In the genomic region with DNA sequence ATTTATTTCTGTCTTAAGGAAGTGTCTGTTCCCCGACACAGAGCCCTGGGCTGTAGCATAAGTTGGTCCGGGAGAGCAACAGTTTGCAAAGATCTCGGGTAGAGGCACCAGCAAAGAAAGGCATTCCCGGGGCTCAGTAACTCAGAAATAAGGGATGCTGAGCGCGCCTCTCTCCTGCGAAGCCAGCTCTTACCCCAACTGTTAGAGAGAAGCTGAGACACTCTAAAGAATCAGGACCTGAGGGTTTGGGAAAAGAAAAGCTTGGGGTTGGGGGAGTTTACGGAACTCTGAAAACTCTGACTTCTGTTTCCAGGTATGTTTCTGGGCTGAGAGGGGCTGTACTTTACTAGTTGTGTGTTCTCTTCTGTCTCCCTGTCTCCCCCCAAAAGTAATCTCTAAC, we compare ENCODE assay signal across 10 mouse cellular contexts. TPM values are rescaled to one million over a fixed set of nuclear protein-coding genes. Genes with fewer than 3 reads are reported as not detected.
A peak's percentile ranks its signal among the peaks of the same experiment; 100 is the strongest.
DNase-seq lines count a peak whose midpoint lies in the region; ATAC-seq and TF ChIP-seq lines count a peak whose summit lies in the region.
"Had no signal": no experiment of that assay in that cellular context is flagged by ENCODE, and none has a peak within 500 bp of the region (broad histone marks: within the 10 kb centered on the region; RNA-seq: fewer than 3 reads in every experiment).

No protein-coding gene starts in this region.

- H3K4me2 ChIP-seq in heart, embryonic 13.5 days, result peak overlapping the region; percentile 85
- H3K4me2 ChIP-seq in heart, postnatal 0 days (ENCODE audit: low read depth, low read length), result peak overlapping the region; percentile 68
- H3K4me2 ChIP-seq in midbrain, embryonic 12.5 days (replicated peaks), result peak overlapping the region; percentile 11; the same call in 1 of the 2 replicates

- no peaks in the 10 kb centered on the region for H3K9me3 ChIP-seq in heart, embryonic 13.5 days
- H3K9me3 ChIP-seq in heart, postnatal 0 days (replicated peaks; ENCODE audit: control insufficient read depth, low read length), result no peaks in the 10 kb centered on the region
- 0 out of 2 replicates have a peak, but pooled peaks cover 2% of the 10 kb centered on the region for H3K9me3 ChIP-seq in midbrain, embryonic 12.5 days

- no peaks in the 10 kb centered on the region for H3K36me3 ChIP-seq in heart, embryonic 13.5 days
- no peaks in the 10 kb centered on the region for H3K36me3 ChIP-seq in heart, postnatal 0 days (replicated peaks; ENCODE audit: control insufficient read depth, insufficient read depth, low read length)
- no peaks in the 10 kb centered on the region for H3K36me3 ChIP-seq in midbrain, embryonic 12.5 days

- peak overlapping the region; percentile 54 for H3K4me3 ChIP-seq in heart, embryonic 13.5 days
- peak overlapping the region; percentile 60 for H3K4me3 ChIP-seq in brown adipose tissue, adult 24 weeks (ENCODE audit: insufficient read depth, low read depth, low read length)
- peak overlapping the region; percentile 50 for H3K4me3 ChIP-seq in heart, postnatal 0 days (ENCODE audit: low read depth, low read length)
- peak overlapping the region; percentile 51; the same call in 1 of the 2 replicates for H3K4me3 ChIP-seq in midbrain, embryonic 12.5 days

- no peak for ATAC-seq in heart, embryonic 13.5 days (ENCODE audit: extremely low read depth, insufficient number of reproducible peaks, low FRiP score, low TSS enrichment)
- no peak for ATAC-seq in heart, postnatal 0 days (ENCODE audit: insufficient read depth, low read depth)
- ATAC-seq in midbrain, embryonic 12.5 days (ENCODE audit: low FRiP score, low read depth), result no peak

- TF ChIP-seq EP300 in heart, postnatal 0 days (IDR thresholded peaks at IDR 0.05; ENCODE audit: low read depth), result no peak

- H3K4me1 ChIP-seq in heart, embryonic 13.5 days, result peaks cover 35% of the 10 kb centered on the region
- H3K4me1 ChIP-seq in brown adipose tissue, adult 24 weeks (ENCODE audit: control insufficient read depth, insufficient read depth, insufficient read length, low read length), result no peaks in the 10 kb centered on the region
- H3K4me1 ChIP-seq in heart, postnatal 0 days (ENCODE audit: control insufficient read depth, insufficient read depth), result peaks cover 7% of the 10 kb centered on the region; the same call in 1 of the 2 replicates
- peaks cover 20% of the 10 kb centered on the region for H3K4me1 ChIP-seq in midbrain, embryonic 12.5 days

- H3K9ac ChIP-seq in heart, embryonic 13.5 days, result no peak overlapping the region
- no peak overlapping the region for H3K9ac ChIP-seq in heart, postnatal 0 days (replicated peaks; ENCODE audit: low read depth, low read length)
- no peak overlapping the region for H3K9ac ChIP-seq in midbrain, embryonic 12.5 days (replicated peaks)

- 2% methylated on average over 8 of the region's 8 CpGs for WGBS in heart, embryonic 13.5 days
- 5% methylated on average over 8 of the region's 8 CpGs for WGBS in heart, postnatal 0 days
- under 1% methylated on average over 8 of the region's 8 CpGs for WGBS in midbrain, embryonic 12.5 days

- DNase-seq in heart, adult 8-10 months (ENCODE audit: low spot score), result no peak
- no peak for DNase-seq in heart, postnatal 0 days (ENCODE audit: low spot score)
- no peak for DNase-seq in ovary, postnatal 14 days (ENCODE audit: low spot score)
- DNase-seq in spleen, postnatal 36 days (ENCODE audit: low spot score in 2 of 2), result no peak
- DNase-seq in right cerebral cortex, postnatal 4 days, result no peak
- DNase-seq: gastrocnemius, postnatal 36 days had no signal

- TF ChIP-seq CTCF in heart, postnatal 0 days (IDR thresholded peaks at IDR 0.05; ENCODE audit: low read depth), result no peak

- peaks cover 85% of the 10 kb centered on the region for H3K27me3 ChIP-seq in heart, embryonic 13.5 days (replicated peaks)
- peaks cover 75% of the 10 kb centered on the region for H3K27me3 ChIP-seq in heart, postnatal 0 days (ENCODE audit: control insufficient read depth, insufficient read depth, low read length)
- peaks cover 81% of the 10 kb centered on the region for H3K27me3 ChIP-seq in midbrain, embryonic 12.5 days

- no peak overlapping the region for H3K27ac ChIP-seq in heart, embryonic 13.5 days (replicated peaks)
- H3K27ac ChIP-seq in brown adipose tissue, adult 24 weeks (replicated peaks; ENCODE audit: low read depth, low read length), result no peak overlapping the region
- no peak overlapping the region for H3K27ac ChIP-seq in heart, postnatal 0 days (ENCODE audit: low read depth)
- no peak overlapping the region for H3K27ac ChIP-seq in midbrain, embryonic 12.5 days (replicated peaks)
- H3K27ac ChIP-seq: macrophage had no signal

RNA-seq across cellular contexts. Expression of a gene that starts 13.8 kb away (rescaled TPM):
- 0.39 and 0.40 TPM in 2 replicates for polyA plus RNA-seq in heart, embryonic 13.5 days (2015; fragmentation: Nextera tagmentation; extraction: Ambion mirVana)
- total RNA-seq in heart, adult 8-10 months (2022), result 1 to 10 TPM in 1 of 4 experiments, under 1 TPM in 3; 0.41 to 1.1 (median 0.43) TPM
- 0.20 and 1.1 TPM in 2 replicates for polyA plus RNA-seq in brown adipose tissue, adult 24 weeks (2012; ENCODE audit: insufficient read depth, insufficient read length, missing spikeins)
- 1.2 and 1.6 TPM in 2 replicates for total RNA-seq in heart, postnatal 0 days (2014; rRNA removed; ENCODE audit: low replicate concordance)
- polyA plus RNA-seq in heart, postnatal 0 days (2015; fragmentation: Nextera tagmentation; extraction: Ambion mirVana), result 0.29 and 0.45 TPM in 2 replicates
- 1.3 and 2.0 TPM in 2 replicates for polyA plus RNA-seq in midbrain, embryonic 12.5 days (2016; fragmentation: Nextera tagmentation; extraction: Ambion mirVana)
- polyA plus RNA-seq: macrophage had no signal

Comparison
In these comparisons a context has a peak if more than half of its experiments do, and no peak if none do; other contexts are left out.
1. H3K4me2 ChIP-seq: peak in every context shown above with its lines; median percentile 85 in heart, embryonic 13.5 days; 68 in heart, postnatal 0 days; 11 in midbrain, embryonic 12.5 days.